Mouse (Mus musculus) small intestine, adult 2 months (tissue): ENCODE measurements around the gene Mllt6. TPM values are rescaled to one million over a fixed set of nuclear protein-coding genes. Genes with fewer than 3 reads are reported as not detected.
A peak's percentile ranks its signal among the peaks of the same experiment; 100 is the strongest.

Experiments used
- H3K27ac ChIP-seq: fragments of 200-500 bp; 2 replicates; pipeline ENCODE4 v1.5.1; 2012; ENCODE audit warnings: low read depth, low read length, control low read depth, inconsistent platforms; ENCODE audit not compliant: insufficient read depth
- H3K27me3 ChIP-seq: fragments of 200-500 bp; 2 replicates; pipeline ENCODE4 v1.6.1; 2012; ENCODE audit warnings: mild to moderate bottlenecking, moderate library complexity, low read length, inconsistent platforms; ENCODE audit not compliant: control insufficient read depth, insufficient read depth
- H3K36me3 ChIP-seq: fragments of 200-500 bp; 2 replicates; pipeline ENCODE4 v1.6.1; 2012; ENCODE audit warnings: mild to moderate bottlenecking, low read length, control low read depth, inconsistent platforms; ENCODE audit not compliant: control insufficient read depth, insufficient read depth
- H3K4me1 ChIP-seq: fragments of 200-500 bp; 2 replicates; pipeline ENCODE4 v1.6.1; 2012; ENCODE audit warnings: low read length, inconsistent platforms, mixed read lengths; ENCODE audit not compliant: control insufficient read depth, insufficient read depth, insufficient read length
- H3K4me3 ChIP-seq: fragments of 200-500 bp; 2 replicates; pipeline ENCODE4 v1.5.1; 2012; ENCODE audit warnings: low read depth, mild to moderate bottlenecking, control low read depth, inconsistent platforms, low read length, moderate library complexity
- CTCF ChIP-seq: fragments of 200-500 bp; IDR thresholded peaks from 2 replicates; pipeline ENCODE4 v1.5.1; 2012; ENCODE audit warnings: low read depth, mild to moderate bottlenecking, control low read depth, inconsistent platforms, low read length, moderate library complexity, mixed read lengths; ENCODE audit not compliant: insufficient replicate concordance, insufficient read length; ENCODE audit errors: extremely low read depth
- POLR2A ChIP-seq: fragments of 200-500 bp; IDR thresholded peaks from 2 replicates; pipeline ENCODE4 v1.6.1; 2012; ENCODE audit warnings: low read depth, mild to moderate bottlenecking, control low read depth, inconsistent platforms, low read length, moderate library complexity
- WGBS: fragments of 180-500 bp; shearing (Covaris S2); methylation state at CpG from one replicate; pipeline ENCODE4 v1.1.7; 2018; 5-methylcytosine and 5-hydroxymethylcytosine counted together
- polyA plus RNA-seq: library from polyadenylated mRNA; depleted of rRNA; stranded (reverse); fragments of >200 nt; gene quantifications from 2 replicates; pipeline ENCODE4 v1.2.3, GENCODE M21; 2012

Mllt6 gene
- polyA plus RNA-seq, 1 experiment = 38.6 TPM

DNA sequence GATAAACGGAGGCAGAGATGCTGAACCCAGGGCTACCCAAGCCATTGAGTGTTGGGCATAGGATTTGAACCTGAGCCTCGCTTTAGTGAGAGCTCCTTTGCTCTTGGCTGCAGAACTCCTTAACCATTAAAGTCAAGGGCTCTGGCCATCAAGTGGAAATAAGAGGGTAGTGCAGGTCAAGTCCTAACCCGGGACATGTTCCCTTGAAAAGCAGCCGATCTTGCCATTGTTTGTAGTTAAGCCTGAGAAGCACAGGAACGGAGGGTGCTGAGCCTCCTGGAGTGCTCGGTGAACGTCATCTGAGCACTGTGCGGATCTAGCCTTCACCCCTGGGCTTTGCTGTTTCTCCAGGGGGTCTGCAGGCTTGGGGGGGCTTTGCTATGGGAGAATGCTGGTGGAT, 14.6 kb downstream of the Mllt6 start:
- Histone ChIP-seq H3K27me3 (no peaks in the 10 kb centered on the region), H3K27ac (no peak overlapping the region), H3K4me3 (no peak overlapping the region), H3K36me3 (peaks cover 65% of the 10 kb centered on the region), H3K4me1 (no peaks in the 10 kb centered on the region)
- 87% methylated on average over 8 of the region's 8 CpGs for WGBS
- no peak for TF ChIP-seq CTCF

DNA sequence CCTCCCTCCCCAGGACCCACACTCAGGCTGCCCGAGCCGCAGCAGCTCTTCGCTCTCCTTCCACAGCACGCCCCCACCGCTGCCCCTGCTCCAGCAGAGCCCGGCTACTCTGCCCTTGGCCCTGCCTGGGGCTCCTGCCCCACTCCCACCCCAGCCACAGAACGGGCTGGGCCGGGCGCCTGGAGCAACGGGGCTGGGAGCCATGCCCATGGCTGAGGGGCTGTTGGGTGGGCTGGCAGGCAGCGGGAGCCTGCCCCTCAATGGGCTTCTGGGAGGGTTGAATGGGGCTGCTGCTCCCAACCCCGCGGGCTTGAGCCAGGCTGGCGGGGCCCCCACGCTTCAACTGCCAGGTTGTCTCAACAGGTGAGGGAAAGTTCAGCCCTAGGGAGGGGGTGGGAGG, 15.1 kb downstream of the Mllt6 start:
- Histone ChIP-seq H3K27ac (no peak overlapping the region), H3K4me3 (no peak overlapping the region), H3K27me3 (no peaks in the 10 kb centered on the region), H3K36me3 (peaks cover 60% of the 10 kb centered on the region), H3K4me1 (no peaks in the 10 kb centered on the region)
- WGBS = 96% methylated on average over 15 of the region's 15 CpGs
- TF ChIP-seq CTCF (no peak), POLR2A (no peak)

DNA sequence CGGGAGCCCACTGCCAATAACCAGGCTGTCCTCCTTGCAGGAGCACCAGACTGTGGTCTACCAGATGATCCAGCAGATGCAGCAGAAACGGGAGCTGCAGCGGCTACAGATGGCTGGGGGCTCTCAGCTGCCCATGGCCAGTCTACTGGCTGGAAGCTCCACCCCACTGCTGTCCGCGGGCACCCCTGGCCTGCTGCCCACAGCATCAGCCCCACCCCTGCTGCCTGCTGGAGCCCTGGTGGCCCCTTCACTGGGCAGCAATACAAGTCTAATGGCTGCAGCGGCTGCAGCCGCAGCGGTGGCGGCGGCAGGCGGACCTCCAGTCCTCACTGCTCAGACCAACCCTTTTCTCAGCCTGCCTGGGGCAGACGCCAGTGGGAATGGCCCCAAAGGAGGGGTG, 17.2 kb downstream of the Mllt6 start:
- Histone ChIP-seq H3K36me3 (peaks cover 41% of the 10 kb centered on the region), H3K4me3 (no peak overlapping the region), H3K27me3 (no peaks in the 10 kb centered on the region), H3K27ac (no peak overlapping the region), H3K4me1 (peaks cover 15% of the 10 kb centered on the region)
- TF ChIP-seq CTCF (no peak), POLR2A (no peak)
- WGBS = 77% methylated on average over 12 of the region's 12 CpGs

DNA sequence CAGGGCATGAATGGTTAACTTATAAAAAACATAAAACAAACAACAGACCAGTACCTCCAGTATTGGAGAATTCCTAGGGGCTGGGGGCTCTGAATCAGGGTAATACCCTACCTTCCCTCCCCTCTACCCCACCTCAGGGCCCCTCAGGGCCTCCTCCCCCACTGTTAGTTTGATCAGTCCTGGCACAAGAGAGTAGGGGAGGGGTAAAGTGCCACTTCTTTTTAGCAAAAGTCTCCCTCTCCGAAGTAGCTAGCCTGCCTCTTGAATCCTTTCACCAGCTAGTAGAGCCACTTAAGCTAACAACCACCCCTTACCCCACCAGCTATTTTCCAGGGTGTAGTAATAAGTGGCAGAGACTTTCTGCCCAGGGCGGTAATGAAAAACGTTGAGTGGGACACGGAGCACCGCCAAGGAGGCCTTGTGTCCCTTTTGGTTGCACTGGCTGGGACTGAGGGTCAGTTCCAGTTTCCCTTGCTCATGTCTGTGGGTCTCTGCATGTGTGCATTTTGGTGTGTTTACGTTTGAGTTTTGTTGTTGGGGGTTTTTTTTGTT, 19.4 kb downstream of the Mllt6 start:
- TF ChIP-seq POLR2A (no peak), CTCF (no peak)
- H3K36me3 ChIP-seq = peaks cover 25% of the 10 kb centered on the region
- no peaks in the 10 kb centered on the region for H3K27me3 ChIP-seq
- H3K4me1 ChIP-seq = peaks cover 24% of the 10 kb centered on the region
- no peak overlapping the region for H3K4me3 ChIP-seq
- 82% methylated on average over 6 of the region's 6 CpGs for WGBS
- no peak overlapping the region for H3K27ac ChIP-seq

DNA sequence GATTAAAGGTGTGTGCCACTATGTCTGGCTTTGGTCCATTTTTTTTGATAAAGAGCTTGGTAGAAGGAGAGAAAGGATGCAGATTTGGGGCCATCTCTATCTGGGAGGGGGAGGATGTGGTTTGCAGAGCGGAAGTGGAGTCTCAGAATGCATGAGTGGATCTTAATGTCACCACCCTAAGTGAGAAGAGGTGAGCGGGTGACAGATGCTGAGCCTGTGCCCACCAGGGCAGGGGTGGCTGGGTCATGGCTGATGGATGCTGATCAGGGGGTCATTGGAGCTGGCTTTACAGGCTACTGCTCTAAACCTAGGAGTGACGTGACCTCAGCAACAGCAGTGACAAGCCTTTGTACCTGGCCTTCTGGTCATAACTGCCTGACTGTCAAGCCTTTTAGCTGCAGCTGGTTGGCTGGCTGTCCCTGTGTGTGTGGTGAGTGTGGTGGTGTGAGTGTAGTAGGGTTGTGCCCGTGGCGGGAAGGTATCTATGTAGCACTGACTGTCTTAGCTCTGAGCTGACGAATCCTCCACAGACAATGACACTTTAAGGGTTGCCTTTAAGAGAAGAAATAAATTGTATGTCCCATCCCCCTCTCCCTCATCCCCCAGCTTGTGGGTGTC, 21.0 kb downstream of the Mllt6 start:
- peaks cover 27% of the 10 kb centered on the region for H3K4me1 ChIP-seq
- peak overlapping the region; percentile 73 for H3K27ac ChIP-seq
- no peaks in the 10 kb centered on the region for H3K27me3 ChIP-seq
- peaks cover 28% of the 10 kb centered on the region for H3K36me3 ChIP-seq
- 63% methylated on average over 6 of the region's 6 CpGs for WGBS
- TF ChIP-seq CTCF = no peak
- no peak for TF ChIP-seq POLR2A
- H3K4me3 ChIP-seq = peak overlapping the region; percentile 0

DNA sequence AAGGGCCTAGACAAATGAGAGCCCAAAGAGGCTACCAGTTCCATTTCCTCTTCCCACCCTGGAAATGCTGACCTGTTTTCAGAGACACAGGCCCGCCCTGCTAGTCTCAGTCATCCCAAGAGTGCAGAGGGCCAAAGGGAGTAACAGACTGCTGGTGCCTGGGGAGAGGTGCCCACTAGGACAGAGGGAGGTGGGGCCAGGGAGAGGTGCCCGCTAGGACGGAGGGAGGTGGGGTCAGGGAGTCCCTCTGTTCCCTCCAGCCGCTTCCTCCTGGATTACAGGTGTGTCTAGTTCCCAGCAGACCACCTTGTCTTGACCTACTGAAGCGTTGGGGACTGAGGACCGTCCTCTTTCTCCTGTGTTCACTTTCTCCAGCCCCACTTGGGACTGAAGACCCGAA, 21.6 kb downstream of the Mllt6 start:
- WGBS = 28% methylated on average over 7 of the region's 7 CpGs
- peak overlapping the region; percentile 73 for H3K27ac ChIP-seq
- no peaks in the 10 kb centered on the region for H3K27me3 ChIP-seq
- H3K4me3 ChIP-seq = no peak overlapping the region
- peaks cover 27% of the 10 kb centered on the region for H3K4me1 ChIP-seq
- TF ChIP-seq CTCF (no peak), POLR2A (no peak)
- H3K36me3 ChIP-seq = peaks cover 27% of the 10 kb centered on the region

DNA sequence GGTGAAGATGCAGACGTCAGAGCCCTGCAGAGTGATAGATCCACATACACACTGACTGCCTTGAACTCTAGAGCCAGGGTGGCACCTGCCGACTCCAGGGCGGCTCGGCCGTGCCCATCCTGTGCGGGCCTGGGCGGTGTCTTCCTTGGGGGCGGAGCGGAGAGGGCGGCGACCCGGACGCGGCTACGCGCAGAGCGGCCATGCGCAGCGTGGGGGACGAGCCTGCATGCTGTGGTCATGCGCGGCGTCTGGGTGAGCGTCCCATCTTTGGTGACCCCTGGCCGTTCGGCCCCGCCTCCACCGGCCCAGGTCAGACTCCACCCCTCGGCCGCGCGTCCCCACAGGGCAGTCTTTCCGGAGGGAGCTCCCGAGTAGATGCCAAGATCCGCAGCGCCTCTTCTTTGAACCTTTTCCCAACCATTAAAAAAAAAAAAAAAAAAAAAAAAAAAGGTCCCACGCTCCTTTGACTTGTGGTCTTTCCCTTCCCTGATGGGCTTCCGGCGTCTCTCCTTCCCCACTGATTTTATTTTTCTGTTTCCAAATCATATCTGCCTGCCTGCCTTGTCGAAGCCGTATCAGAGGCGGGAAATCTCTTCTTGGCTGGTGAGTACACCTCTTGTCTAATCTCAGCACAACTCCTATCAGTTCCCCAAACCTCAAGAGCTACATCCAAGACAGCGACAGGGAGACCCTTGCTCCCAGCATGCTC, 22.6 kb downstream of the Mllt6 start, which contains the start of gene Cisd3:
TSS of gene Cisd3 (plus strand) at position 214 of the 709 bp plus-strand sequence.
- Histone ChIP-seq H3K27ac (peak within 1 kb of the TSS; percentile 93), H3K36me3 (peaks cover 25% of the 10 kb centered on the region), H3K27me3 (no peaks in the 10 kb centered on the region), H3K4me1 (peaks cover 27% of the 10 kb centered on the region), H3K4me3 (peak within 1 kb of the TSS; percentile 64)
- 1% methylated on average over 42 of the region's 43 CpGs for WGBS
- TF ChIP-seq CTCF = no peak
- peak; percentile 9; the same call in 1 of the 2 replicates for TF ChIP-seq POLR2A
